Mouse (Mus musculus): ENCODE measurements around the gene Cgrrf1. TPM values are rescaled to one million over a fixed set of nuclear protein-coding genes. Genes with fewer than 3 reads are reported as not detected.

Gene Cgrrf1
- polyA plus RNA-seq, 1 experiment from 2014 or later, result 33.9 TPM

GRCm38 (mm10) chr14:46889096-46889495, 57.2 kb downstream of the Cgrrf1 start:
- Histone ChIP-seq H3K4me3 (ENCODE audit: low read depth, low read length) (no peak overlapping the region), H3K4me2 (ENCODE audit: low read depth, low read length, severe bottlenecking) (no peak overlapping the region), H3K9ac (ENCODE audit: low read length) (no peak overlapping the region), H3K36me3 (ENCODE audit: control insufficient read depth, insufficient read depth, low read length) (no peaks in the 10 kb centered on the region), H3K27ac (ENCODE audit: low read depth, low read length) (no peak overlapping the region), H3K9me3 (ENCODE audit: control insufficient read depth, low read length) (no peaks in the 10 kb centered on the region), H3K27me3 (ENCODE audit: control insufficient read depth, insufficient read depth, low read length) (no peaks in the 10 kb centered on the region), H3K4me1 (replicated peaks; ENCODE audit: control insufficient read depth, insufficient read depth, low read length) (peaks cover 6% of the 10 kb centered on the region; the same call in 1 of the 2 replicates)
- no peak for DNase-seq (ENCODE audit: low spot score)
- 92% methylated on average over 4 of the region's 4 CpGs for WGBS
- ATAC-seq (replicated peaks; ENCODE audit: low FRiP score), result no peak

- 90% methylated on average over 10 of the region's 10 CpGs for WGBS
- no peaks in the 10 kb centered on the region for H3K27me3 ChIP-seq (ENCODE audit: control insufficient read depth, insufficient read depth, low read length)
- no peak for ATAC-seq (replicated peaks; ENCODE audit: low FRiP score)
These were observed 62.0 kb downstream of the Cgrrf1 start for GRCm38 (mm10) chr14:46893961-46894360.

GRCm38 (mm10) chr14:46897953-46898352, 66.0 kb downstream of the Cgrrf1 start:
- Histone ChIP-seq H3K27me3 (ENCODE audit: control insufficient read depth, insufficient read depth, low read length) (no peaks in the 10 kb centered on the region), H3K4me2 (ENCODE audit: low read depth, low read length, severe bottlenecking) (no peak overlapping the region), H3K4me3 (ENCODE audit: low read depth, low read length) (no peak overlapping the region), H3K9me3 (ENCODE audit: control insufficient read depth, low read length) (no peaks in the 10 kb centered on the region), H3K9ac (ENCODE audit: low read length) (no peak overlapping the region), H3K36me3 (ENCODE audit: control insufficient read depth, insufficient read depth, low read length) (no peaks in the 10 kb centered on the region), H3K27ac (ENCODE audit: low read depth, low read length) (no peak overlapping the region), H3K4me1 (replicated peaks; ENCODE audit: control insufficient read depth, insufficient read depth, low read length) (peaks cover 3% of the 10 kb centered on the region; the same call in 1 of the 2 replicates)
- WGBS, result 82% methylated on average over 5 of the region's 5 CpGs
- ATAC-seq (replicated peaks; ENCODE audit: low FRiP score), result no peak
- DNase-seq (ENCODE audit: low spot score), result no peak

More at GRCm38 (mm10) chr14:46893961-46894360, 62.0 kb downstream of the Cgrrf1 start:
- H3K4me3 ChIP-seq (ENCODE audit: low read depth, low read length), result no peak overlapping the region
- H3K36me3 ChIP-seq (ENCODE audit: control insufficient read depth, insufficient read depth, low read length), result no peaks in the 10 kb centered on the region
- no peak overlapping the region for H3K4me2 ChIP-seq (ENCODE audit: low read depth, low read length, severe bottlenecking)
- H3K9ac ChIP-seq (ENCODE audit: low read length), result no peak overlapping the region
- H3K4me1 ChIP-seq (replicated peaks; ENCODE audit: control insufficient read depth, insufficient read depth, low read length), result no peaks in the 10 kb centered on the region
- H3K27ac ChIP-seq (ENCODE audit: low read depth, low read length), result no peak overlapping the region
- H3K9me3 ChIP-seq (ENCODE audit: control insufficient read depth, low read length), result no peaks in the 10 kb centered on the region
- DNase-seq (ENCODE audit: low spot score), result no peak

GRCm38 (mm10) chr14:46898626-46899025, 66.7 kb downstream of the Cgrrf1 start:
- peaks cover 3% of the 10 kb centered on the region; the same call in 1 of the 2 replicates for H3K4me1 ChIP-seq (replicated peaks; ENCODE audit: control insufficient read depth, insufficient read depth, low read length)
- H3K4me3 ChIP-seq (ENCODE audit: low read depth, low read length), result no peak overlapping the region
- ATAC-seq (replicated peaks; ENCODE audit: low FRiP score) (no peak), DNase-seq (ENCODE audit: low spot score) (no peak)
- no peak overlapping the region for H3K4me2 ChIP-seq (ENCODE audit: low read depth, low read length, severe bottlenecking)
- no peak overlapping the region for H3K9ac ChIP-seq (ENCODE audit: low read length)
- no peaks in the 10 kb centered on the region for H3K36me3 ChIP-seq (ENCODE audit: control insufficient read depth, insufficient read depth, low read length)
- no peaks in the 10 kb centered on the region for H3K9me3 ChIP-seq (ENCODE audit: control insufficient read depth, low read length)
- H3K27me3 ChIP-seq (ENCODE audit: control insufficient read depth, insufficient read depth, low read length), result no peaks in the 10 kb centered on the region
- WGBS, result 69% methylated on average over 3 of the region's 3 CpGs
- no peak overlapping the region for H3K27ac ChIP-seq (ENCODE audit: low read depth, low read length)

DNA sequence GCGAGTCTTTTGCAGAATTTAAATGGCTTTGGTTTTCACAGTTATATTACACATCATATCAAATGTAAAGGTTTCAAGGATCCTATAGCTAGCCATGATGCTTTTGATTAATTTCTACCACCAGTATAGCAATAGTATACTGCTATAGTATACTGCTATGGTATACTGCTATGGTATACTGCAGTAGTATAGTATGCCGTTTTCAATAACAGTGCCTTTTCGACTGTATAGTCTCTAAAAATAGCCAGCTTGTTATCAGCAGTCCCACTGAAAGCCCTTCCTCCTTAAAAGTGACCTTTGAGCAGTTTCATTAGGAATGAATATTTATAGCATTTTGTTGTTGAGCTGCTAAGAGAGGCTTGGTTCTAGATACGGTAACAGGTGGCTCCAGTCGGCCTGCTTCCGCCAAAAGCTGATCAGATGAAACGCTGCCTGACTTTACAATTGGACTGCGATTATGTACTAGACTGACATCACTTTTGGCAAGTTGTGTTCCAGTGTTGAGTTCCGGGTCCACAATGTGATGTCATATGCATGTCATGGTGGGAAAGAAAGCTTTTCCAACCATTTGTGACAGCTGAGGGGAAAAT, 70.7 kb downstream of the Cgrrf1 start:
- H3K4me2 ChIP-seq (ENCODE audit: low read depth, low read length, severe bottlenecking), result no peak overlapping the region
- H3K9ac ChIP-seq (ENCODE audit: low read length), result no peak overlapping the region
- no peaks in the 10 kb centered on the region for H3K36me3 ChIP-seq (ENCODE audit: control insufficient read depth, insufficient read depth, low read length)
- H3K9me3 ChIP-seq (ENCODE audit: control insufficient read depth, low read length), result no peaks in the 10 kb centered on the region
- 94% methylated on average over 9 of the region's 9 CpGs for WGBS
- DNase-seq (ENCODE audit: low spot score), result no peak
- no peak overlapping the region for H3K27ac ChIP-seq (ENCODE audit: low read depth, low read length)
- ATAC-seq (replicated peaks; ENCODE audit: low FRiP score), result no peak
- H3K27me3 ChIP-seq (ENCODE audit: control insufficient read depth, insufficient read depth, low read length), result no peaks in the 10 kb centered on the region
- H3K4me1 ChIP-seq (replicated peaks; ENCODE audit: control insufficient read depth, insufficient read depth, low read length), result peaks cover 3% of the 10 kb centered on the region; the same call in 1 of the 2 replicates
- H3K4me3 ChIP-seq (ENCODE audit: low read depth, low read length), result no peak overlapping the region

Other genes starting within 250 kb of the Cgrrf1 start
- gene Cdkn3, start 71.6 kb upstream of the Cgrrf1 start, polyA plus RNA-seq (2014; fragmentation: Nextera tagmentation; extraction: Ambion mirVana), result 51.8 and 55.5 TPM in 2 replicates
- gene Cnih1, start 43.7 kb upstream of the Cgrrf1 start, polyA plus RNA-seq (2014; fragmentation: Nextera tagmentation; extraction: Ambion mirVana), result 193 and 209 TPM in 2 replicates
- 103 and 116 TPM in 2 replicates for gene Gmfb, start 9.9 kb upstream of the Cgrrf1 start, polyA plus RNA-seq (2014; fragmentation: Nextera tagmentation; extraction: Ambion mirVana)
- 2.9 and 4.2 TPM in 2 replicates for gene Samd4, start 50.7 kb downstream of the Cgrrf1 start, polyA plus RNA-seq (2014; fragmentation: Nextera tagmentation; extraction: Ambion mirVana)

All from forebrain, embryonic 11.5 days (tissue).